Mouse (Mus musculus): ENCODE results near the gene Ltf.

DNA sequence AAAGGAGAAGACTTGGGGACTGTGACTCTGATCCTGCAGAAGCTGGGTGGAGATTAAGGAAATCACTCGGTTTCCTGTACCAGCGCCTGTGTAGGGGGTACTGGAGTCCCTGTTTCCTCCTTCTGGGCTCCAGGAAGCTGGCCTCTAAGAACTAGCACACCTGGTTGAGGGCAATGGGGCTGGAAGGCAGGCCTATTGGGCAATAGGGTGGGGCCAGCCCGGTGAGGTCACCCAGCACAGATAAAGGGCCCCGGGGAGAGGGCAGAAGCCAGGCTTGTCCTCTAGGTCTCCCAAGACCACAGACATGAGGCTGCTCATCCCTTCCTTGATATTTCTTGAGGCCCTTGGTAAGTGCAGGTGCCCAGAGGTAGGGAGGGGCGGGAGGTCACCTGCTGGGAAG lies at the start of gene Ltf:
- TF ChIP-seq CTCF (IDR thresholded peaks at IDR 0.05; ENCODE audit: borderline replicate concordance, control insufficient read depth, extremely low read depth, insufficient read depth, low read length, poor library complexity) (no peak), POLR2A (IDR thresholded peaks at IDR 0.05; ENCODE audit: control insufficient read depth, extremely low read depth, insufficient read depth, low read length, poor library complexity) (no peak)

All from thymus, adult 2 months (tissue).